Mouse (Mus musculus) heart, adult 11 months (tissue): ENCODE measurements at regions not wholly inside any gene's neighbourhood (a gene's known extent, or its start where the extent isn't known, plus 50 kb on each side); places are given as distances from the start of the nearest gene placed in this dataset.

Source experiments
- DNase-seq: peaks from one replicate; pipeline ENCODE4 v3.0.0; 2022

DNA sequence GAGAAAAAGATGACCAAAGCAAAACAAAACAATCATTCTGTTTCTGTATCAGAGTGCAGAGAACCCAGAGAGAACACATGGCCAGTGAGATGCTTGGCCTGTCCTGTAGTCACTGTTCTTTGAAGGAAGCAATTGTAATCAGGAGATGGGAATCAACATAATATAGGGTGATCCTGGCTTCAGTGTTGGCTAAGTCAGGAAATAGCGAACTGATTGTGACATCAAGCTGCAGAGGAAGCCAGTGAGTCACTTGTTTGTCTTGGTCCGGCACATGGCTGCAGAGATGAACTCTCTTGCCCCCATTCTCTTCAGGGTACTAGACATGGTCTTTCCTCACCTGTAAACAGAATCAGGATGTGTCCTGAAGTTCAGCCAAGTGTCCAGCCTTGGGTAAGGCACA is 273.3 kb upstream of the Thbs1 start:
- peak; percentile 97 for DNase-seq

DNA sequence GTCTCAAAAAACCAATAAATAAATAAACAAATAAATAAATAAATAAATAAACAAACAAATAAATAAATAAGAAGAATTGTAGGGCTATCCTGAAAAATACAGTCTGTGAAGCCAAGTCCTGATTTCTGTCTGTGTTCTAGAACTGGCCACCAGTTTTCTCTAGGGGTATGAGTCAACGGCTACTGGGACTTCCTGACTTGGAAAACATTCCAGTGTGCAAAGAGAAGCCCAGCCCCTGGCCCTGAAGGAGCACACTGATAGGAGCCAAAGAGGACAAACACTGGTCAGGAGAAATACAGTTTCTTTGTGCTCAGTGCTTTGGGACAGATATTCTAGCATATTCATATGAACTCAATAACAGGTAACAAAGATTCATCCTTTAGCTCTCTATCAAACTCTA is 271.3 kb upstream of the Thbs1 start:
- DNase-seq = peak; percentile 98

DNA sequence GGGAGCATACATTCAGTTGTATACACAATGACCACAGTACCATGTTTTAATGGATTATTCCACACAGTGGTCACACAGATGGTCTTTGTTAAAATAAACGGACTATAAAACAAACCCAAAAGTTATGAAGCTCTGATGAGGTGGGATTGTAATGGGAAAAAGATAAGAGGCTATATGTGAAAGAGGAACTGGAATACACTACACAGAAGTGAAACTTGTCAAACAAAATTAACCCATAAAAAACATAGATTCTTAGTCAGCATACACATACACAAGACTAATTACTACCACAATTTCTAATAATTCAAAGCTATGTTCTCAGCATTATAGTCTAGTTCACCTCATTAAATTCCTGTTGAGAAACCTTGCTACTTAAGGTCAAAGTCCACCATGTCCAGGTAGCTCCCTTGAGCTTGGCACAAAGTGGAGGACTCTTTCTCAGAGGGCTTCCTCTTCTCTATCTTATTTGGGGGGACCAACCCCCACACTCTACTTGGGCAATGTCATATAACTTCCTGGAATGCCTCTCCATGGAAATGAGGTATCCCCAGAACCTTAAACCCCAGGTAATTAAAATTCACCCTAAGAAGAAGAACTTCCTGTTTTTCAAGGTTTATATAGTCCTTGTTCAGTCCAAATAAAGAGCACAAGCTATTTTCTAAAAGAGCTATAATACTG is 269.2 kb upstream of the Thbs1 start:
- no peak for DNase-seq

DNA sequence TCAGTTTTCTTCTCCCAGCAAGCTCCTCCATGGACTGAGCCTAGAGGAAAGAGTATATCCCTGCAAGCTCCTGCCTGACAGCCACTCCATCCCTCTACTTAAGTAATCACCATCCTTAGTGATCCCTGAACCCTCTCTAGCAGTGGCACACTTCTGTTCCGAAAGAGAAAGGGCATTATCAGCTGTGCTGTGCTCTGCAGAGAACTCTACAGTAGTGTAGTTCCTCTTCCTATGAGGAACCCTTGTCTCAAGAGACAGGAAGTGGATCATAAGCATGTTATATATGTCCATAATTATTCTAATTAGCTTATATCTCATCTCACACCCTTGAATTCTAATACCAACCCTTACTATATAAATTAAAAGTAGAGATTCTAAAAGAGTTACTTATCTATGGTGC is 259.2 kb upstream of the Thbs1 start:
- DNase-seq = no peak

DNA sequence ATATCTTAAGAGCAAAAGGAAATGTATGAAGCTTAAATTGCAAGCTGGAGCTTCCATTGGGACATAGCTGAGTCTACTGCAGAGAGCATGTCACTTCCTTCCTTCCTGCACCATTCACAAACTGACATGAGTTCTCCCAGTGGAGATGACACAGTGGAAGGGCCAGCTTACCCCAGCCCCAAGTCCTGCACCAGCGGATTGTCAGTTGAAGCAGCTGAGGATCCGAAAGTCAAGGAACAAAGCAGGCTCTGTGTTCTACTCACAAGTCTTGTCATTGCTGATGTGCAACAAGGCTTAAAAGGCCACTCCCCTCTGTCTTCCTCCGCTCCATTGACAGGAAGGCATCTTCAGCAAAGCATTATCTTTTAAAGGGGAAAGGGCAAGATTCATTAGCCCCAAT is 249.4 kb upstream of the Thbs1 start:
- peak; percentile 71 for DNase-seq

DNA sequence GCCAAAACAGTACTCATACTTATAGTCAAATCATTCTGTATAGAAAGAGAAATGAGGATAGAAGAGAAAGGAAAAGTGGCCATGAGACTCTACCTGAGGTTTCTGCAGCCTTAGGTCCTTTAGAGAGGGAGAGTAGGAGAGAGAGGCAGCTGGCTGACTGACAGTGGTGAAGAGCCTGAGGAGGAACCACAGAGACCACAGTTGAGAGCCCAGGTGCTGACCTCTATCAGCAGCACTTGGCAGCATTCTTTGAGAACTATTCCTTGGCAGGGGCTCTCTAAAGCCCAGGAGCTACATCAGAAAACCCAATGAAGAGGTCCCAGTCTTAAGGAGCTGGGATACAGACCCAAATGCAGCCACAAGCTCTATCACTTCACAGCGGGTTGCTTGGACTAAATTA is 246.6 kb upstream of the Thbs1 start:
- DNase-seq = peak; percentile 31

DNA sequence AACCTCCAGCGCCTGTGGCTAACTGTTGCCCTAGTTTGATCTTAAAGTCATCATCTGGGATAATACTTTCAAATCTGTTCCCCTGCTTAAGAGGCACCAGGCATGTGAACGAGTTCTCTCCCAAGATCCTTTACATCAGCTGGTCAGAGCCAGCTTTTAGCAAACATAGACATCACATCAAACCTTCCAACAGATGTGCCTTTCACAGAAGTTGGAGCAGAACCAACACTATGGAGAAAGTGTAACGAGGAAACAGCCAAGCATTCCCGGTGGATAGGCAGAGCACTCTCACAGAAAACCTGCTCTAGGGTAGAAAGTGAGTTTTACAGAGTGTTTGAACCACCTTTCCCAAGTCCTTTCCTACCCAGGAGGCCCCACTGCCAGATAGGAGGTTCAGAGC is 244.7 kb upstream of the Thbs1 start:
- DNase-seq = peak; percentile 91

DNA sequence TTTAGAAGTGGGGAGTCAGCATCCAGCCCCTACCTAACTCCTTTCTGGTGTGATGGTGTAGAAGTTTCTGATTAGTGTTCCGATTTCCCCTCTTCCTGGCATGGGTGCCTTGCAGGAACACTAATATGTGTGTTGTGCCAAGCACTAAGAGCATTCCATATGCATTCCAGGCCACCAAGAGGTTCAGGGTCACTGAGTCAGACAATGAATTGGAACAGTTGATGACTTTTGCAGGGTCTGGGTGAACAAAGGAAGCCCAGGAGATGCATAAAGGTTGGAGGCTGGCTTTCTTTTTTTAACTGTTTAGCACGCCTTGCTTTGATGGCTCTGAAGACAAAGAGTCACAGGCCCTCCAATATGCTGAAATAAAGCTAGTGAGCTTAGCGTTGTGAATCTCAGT is 244.3 kb upstream of the Thbs1 start:
- peak; percentile 93 for DNase-seq

DNA sequence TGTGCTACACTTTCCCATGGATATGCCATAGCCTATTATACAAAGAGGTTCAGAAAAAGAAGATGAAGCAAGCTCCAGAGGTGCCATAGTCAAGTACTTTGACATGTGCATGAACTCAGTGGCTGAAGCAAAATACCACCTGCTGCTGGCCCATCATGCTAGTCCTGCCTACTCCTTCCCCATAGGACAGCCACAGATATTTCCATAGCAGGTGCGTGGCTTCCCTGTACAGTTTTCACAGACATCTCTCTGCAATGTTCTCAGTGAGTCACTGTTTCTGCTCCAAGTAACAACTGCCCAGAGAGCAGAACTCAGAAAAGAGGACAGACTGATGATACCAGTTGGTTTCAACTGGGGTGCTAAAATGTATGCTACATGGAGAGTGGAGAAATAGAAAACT is 242.8 kb upstream of the Thbs1 start:
- peak; percentile 58 for DNase-seq

DNA sequence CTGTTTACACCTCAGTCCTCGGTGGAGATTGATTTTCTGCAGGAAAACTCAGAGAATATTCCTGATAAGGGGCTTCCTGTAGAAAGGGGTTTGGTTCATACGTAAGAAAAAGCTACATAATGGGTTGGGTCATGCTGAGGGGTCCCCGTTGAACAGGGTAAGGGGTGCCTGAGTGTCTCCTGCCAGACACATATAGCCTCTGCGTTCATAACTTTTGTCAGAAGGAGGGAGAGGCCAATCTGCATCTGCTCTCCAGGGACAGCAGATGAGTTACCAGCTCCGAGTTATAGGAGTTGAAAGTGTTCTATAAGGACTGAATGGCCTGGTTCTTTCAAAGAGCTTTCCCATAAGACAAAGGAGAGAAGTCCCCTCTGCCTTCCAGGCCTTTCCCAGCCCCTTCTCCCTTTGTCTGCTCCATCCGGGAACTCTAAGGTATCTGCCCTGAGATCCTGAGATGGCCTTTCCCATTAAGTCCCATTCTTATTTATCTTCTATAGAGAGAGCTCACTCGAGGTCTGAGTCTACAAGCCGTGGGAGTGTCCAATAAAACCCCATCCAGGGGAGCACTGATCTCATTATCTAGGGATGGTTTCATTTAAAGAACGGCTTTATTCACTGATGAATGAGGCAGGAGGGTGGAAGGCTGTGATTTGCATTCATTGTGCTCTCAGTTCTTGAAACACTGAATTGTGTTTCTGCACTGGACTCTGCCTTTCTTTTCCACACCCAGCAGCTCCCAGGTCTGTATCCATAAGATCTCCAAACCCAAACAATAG is 240.0 kb upstream of the Thbs1 start:
- peak; percentile 35 for DNase-seq

DNA sequence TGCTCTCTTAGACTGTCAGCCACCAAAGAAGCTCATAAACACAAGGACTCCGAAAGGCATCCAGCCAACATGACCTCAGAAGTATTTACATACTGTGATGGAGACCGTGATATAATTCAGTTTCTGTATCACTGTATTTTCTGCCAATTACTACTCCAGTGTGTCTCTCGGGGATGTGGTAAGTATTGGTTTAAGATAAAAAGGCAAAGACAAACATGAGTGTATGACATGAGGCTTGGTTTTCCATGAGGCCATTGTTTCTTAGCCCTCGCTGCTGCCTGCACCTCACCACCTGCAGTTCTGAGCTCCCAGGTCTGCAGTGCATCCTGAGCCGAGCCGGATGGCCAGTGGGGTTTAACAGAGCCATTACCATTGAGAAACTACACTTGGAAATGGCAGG is 233.9 kb upstream of the Thbs1 start:
- DNase-seq = peak; percentile 70

DNA sequence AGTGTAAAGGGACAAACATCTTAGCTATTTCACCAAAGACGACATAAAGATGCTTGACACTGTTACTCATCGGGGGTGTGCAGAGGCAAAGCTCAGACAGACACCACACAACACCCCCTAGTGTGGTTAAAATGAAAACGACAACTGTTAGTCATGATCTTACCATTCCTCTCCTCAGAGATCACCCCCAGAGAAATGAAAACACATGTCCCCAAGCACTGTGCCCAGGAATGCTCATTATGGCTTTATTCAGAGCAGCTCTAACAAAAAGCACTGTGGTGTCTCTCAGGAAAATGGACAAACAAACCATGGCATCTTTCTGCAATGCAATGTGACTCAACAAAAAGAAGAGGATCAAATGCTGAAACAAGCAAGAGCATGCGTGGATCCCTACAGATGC is 229.5 kb upstream of the Thbs1 start:
- DNase-seq = peak; percentile 68

DNA sequence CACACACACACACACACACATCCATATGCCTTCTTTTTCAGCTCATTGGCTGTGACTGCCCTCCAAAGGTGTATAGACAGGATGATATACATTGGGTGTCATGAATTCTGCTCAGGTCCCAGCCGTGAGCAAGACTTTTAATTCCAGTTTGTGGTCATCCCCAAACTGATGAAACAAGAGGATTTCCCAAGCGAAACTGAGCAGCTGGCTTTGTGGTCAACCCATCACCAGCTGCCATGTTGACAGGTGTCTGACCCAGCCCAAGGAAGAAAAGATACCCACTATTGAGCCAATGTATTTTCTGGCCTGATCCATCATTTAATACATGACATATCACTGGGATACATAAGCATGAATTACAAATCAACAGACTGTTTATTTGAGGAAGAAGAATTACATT is 228.8 kb upstream of the Thbs1 start:
- DNase-seq = no peak

DNA sequence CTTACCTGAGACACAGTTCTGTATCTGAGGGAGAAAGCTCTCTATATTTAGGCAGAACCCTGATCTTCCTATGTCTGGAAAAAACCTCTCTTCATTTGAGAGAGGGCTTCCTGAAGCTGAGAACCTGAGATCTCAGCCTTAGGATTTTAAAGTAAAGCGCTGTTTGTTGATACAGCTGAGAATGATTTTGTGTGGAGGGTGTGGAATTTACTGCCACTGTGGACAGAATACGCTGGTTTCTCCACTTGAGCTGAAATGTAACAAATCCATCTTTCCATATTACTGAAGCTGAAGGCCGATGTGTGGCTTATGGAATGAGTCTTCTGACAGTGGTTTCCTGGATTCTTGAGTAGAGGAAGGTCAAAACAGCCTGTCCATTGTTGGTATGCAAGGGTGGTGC is 225.2 kb upstream of the Thbs1 start:
- DNase-seq = peak; percentile 55

DNA sequence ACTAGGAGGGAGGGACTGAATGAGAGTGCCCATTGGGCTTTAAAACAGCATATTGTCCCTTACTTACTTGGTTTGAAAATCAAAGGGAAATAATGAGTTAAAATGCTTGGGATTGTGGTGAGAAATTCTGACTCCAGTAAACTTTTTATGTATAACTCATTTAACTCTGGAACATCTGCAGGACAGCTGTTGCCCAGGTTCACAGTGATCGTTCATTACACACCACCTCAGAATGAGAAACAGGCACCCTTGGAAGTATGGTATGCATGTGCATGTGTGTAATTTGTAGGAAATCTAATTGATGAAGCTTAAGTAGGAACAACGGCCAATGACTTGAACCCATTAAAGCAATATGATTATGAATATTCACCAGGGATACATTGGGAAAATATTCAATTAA is 210.4 kb upstream of the Thbs1 start:
- DNase-seq = no peak

DNA sequence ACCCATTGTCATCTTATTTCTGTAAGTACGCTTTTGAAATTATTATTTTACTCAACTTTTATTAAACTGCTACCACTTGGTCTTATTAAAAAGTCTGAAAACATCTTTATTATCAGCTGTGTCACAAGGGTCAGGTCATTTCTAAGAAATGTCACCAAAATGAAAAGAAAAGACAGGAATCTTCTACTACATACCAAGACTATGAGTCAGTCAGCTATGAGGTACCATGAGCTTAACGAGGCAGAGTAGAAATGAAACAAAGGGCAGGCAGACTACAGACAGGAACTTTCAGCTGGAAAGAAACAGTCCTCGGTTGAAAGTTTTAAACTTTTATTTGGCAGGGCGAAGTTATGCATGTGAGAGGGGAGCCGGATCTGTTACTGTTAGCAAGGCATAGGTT is 208.8 kb upstream of the Thbs1 start:
- DNase-seq = no peak

DNA sequence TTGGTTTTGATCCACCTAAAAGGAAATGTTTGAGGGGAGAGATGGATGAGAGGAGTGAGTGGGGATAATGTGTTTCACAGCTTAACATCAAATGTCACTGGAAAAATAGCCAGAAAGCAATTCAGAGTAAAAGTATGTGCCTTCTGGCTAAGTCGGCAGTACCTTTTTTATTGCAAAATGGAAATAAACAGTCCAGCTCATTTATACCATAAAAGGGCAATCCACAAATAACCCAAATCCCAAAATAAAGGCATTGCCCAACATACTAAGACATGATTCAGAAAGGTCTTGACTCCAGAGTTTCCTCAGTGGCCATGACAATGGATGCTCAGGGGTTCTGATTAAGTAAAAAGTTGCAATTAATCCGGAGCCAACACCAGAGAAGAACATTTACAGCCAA is 208.0 kb upstream of the Thbs1 start:
- no peak for DNase-seq

DNA sequence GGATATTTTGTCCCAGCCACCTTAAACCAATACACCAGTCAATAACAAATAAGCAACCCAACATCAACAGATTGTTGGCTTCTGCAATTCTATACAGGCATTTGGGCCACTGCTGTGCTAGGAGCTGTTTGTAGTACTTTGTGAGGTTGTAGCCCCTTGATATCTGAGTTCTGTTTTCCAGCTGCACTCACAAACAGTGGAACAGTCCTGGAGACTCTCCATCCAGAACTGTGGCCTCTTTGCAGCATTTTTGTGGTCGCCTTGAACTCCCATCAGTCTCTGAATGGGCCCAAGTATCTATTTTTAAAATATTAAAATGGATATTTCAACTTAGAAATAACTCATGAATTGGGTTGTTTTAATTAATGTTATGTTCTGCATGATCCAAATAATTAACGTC is 205.2 kb upstream of the Thbs1 start:
- DNase-seq = peak; percentile 70

DNA sequence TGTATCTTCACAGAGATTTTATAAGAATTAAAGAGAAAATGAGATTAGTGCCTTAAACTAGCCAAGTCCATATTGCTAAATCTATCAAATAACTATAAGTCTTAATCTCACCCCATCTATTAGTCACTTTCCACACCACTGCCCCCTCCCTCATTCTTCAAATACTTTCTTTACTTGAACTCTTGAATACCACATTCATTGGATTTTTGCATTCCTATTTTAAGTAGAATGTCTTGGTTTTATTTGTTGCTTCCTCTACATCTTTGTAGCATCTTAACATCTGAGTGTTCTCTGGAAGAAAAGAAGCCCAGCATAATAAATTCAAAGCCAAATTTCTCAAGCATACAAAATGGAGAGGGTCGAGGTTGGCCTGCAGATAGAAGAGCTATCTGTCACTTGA is 200.9 kb upstream of the Thbs1 start:
- DNase-seq = no peak

DNA sequence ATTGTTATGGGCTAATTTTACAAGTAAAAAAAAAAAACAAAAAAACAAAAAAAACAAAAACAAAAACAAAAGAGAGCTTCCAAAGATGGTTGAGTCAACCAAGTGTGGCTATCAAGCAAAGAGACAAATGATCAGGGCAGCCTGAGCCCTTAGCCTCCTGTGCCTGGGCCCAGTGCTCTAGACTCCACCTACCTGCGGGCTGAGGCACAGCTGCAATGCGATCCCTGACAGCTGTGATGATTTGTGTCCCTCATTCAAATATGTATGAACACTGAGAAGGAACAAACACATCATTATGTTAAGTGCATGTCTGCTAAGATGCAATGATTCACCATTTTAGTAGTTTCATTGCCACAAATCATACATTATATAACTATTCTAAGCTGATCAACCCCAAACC is 199.0 kb upstream of the Thbs1 start:
- DNase-seq = no peak

DNA sequence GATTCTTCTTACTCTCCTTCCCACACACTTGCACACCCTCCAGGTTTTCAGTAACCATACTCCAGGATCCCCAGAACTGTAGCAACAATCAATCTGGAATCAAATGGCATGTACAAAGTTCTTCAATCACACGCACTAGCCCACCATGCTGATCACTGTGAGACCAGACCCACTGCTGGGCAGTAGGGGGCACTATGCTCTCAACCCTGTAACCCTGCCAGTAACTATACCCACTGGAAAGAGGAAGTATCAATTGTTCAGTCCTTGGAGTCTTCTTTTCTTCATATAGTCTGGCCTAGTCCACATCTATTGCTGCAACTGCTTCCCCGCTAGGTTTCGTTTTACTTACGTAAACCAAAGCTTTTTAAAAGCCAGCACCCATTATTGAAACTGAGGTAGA is 197.8 kb upstream of the Thbs1 start:
- DNase-seq = peak; percentile 91

DNA sequence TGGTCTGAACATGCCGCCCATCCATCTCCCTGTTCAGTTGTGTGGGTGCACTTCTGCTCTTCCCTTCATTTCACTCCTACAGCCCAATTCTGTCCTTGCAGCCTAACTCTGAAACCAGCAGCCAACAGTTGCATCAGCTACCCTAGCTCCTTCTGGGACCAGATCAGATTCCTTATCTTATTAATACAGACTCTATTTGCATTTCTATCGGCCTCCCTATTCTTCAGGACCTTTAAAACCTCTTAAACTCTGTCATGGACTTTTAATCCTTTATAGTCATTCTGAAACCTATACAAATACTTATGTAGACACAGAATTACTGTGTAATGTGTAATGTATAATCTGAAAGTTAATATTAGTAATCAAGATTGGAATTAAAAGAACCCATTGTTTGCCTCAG is 195.9 kb upstream of the Thbs1 start:
- DNase-seq = no peak

DNA sequence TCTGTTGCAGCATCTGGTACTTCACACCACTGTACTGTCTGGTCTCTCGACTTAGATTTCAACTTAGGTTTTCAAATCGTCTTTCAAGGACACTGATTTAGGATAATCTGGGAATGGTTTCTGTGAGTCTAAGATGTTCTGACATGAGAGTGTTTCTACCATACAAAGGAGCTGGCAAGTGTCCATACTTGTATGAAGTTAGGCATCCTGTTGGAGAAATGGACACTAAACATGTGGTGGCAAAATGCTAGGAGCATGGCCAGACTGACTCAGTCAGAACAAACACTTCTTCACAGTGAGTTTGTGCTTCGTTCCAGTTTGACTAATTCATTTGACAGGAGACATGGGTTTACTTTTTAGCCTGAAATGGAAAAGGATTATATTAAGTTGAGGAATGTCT is 194.5 kb upstream of the Thbs1 start:
- DNase-seq = no peak

DNA sequence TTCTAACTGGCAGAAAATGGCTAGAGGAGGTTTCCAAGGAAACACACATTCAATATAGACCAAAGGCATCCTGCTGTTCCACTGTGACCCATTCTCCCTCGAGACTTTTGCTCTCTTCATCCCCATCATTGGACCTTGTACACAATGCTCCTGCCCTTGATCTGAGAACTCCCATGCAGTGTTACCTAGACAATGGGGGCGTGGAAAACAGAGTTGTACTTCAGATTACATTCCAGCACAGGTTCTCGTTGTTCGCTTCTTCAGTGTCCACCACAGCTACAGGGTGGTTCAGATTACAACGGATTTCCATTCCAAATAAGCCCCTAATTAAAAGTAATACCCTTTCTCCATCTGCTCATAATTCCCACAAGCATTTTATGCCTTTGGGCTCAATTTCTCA is 186.8 kb upstream of the Thbs1 start:
- DNase-seq = no peak

DNA sequence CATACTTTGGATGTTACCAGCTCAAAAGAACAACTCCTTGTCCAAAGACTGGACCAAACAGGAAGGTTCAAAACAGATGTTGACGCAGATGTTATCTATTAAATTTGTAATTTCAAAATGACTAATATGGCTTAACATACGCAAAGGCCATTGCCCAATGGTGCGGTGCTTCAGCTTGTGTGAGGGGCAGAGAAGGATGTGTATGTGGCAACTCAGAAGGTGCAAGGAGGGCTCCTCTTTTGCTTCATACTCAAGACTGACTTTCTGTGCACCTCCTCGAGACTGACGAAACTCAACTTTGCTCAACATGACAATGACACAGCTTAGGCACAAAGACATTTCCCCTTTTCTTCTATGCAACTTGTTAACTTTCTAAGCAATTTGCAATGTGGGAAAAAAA is 186.3 kb upstream of the Thbs1 start:
- DNase-seq = no peak
